Mouse (Mus musculus): Measurements from ENCODE around the gene Emilin3. TPM values are rescaled to one million over a fixed set of nuclear protein-coding genes. Genes with fewer than 3 reads are reported as not detected.

Gene Emilin3
- total RNA-seq, 1 experiment: 2.8 TPM

DNA sequence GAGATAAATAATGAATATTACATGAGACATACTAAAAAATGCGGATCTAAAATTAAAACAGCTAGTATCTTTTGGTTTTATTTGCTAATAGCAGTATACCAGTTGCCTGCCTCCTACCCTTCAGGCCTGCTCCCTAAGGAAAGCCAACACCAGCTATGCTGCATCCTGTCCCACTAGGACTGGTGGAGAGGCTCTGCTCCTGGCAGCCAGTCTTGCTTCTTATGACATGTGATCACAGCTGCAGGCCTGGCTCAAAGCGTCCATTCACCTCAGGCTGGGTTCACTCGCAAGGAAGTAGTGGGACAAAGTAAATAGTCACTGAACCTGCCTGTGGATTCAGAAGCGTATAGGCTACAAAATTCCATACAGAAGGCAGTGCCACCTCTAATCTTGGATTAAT is 28.2 kb downstream of the Emilin3 start:
- no peak overlapping the region for H3K9ac ChIP-seq (ENCODE audit: insufficient read depth, low read depth, low read length, poor library complexity, severe bottlenecking)
- in situ Hi-C loops (cut with MboI; ENCODE audit: low sequenced_read_pairs in 2 of 2, unreplicated experiment in 2 of 2): loop anchor here (10.0 to 25.0 kb wide), 2 partner anchors 289 to 472 kb away; no protein-coding TSS in a partner anchor
- no peaks in the 10 kb centered on the region for H3K9me3 ChIP-seq (ENCODE audit: control insufficient read depth, insufficient read depth, low read depth, low read length)
- 0 out of 4 replicates have a peak, but pooled peaks cover 0 to 1% of the 10 kb centered on the region in 2 experiments for H3K4me1 ChIP-seq (ENCODE audit: control insufficient read depth in 2 of 2, insufficient read depth in 2 of 2, low read length in 2 of 2, poor library complexity in 1 of 2)
- no peaks in the 10 kb centered on the region for H3K36me3 ChIP-seq (ENCODE audit: control insufficient read depth, insufficient read depth, low read length, poor library complexity, severe bottlenecking)
- TF ChIP-seq MAFK (IDR thresholded peaks at IDR 0.05; ENCODE audit: insufficient read depth, low read depth, low read length) (no peak), HCFC1 (IDR thresholded peaks at IDR 0.05; ENCODE audit: borderline replicate concordance, insufficient read depth, low read length) (no peak), ZC3H11A (IDR thresholded peaks at IDR 0.05; ENCODE audit: borderline replicate concordance, low read depth, low read length) (no peak), CHD2 (IDR thresholded peaks at IDR 0.05; ENCODE audit: low read depth, low read length) (no peak), ZNF384 (IDR thresholded peaks at IDR 0.05; ENCODE audit: low read depth, low read length) (no peak)
- no peak overlapping the region for H3K27ac ChIP-seq (ENCODE audit: insufficient read depth, low read depth, low read length, poor library complexity, severe bottlenecking)
- no peak for DNase-seq (ENCODE audit: low read depth, low spot score)
- H3K4me3 ChIP-seq (ENCODE audit: insufficient read depth in 1 of 2, low read depth in 1 of 2, low read length in 2 of 2, poor library complexity in 1 of 2, severe bottlenecking in 1 of 2): no peak overlapping the region

DNA sequence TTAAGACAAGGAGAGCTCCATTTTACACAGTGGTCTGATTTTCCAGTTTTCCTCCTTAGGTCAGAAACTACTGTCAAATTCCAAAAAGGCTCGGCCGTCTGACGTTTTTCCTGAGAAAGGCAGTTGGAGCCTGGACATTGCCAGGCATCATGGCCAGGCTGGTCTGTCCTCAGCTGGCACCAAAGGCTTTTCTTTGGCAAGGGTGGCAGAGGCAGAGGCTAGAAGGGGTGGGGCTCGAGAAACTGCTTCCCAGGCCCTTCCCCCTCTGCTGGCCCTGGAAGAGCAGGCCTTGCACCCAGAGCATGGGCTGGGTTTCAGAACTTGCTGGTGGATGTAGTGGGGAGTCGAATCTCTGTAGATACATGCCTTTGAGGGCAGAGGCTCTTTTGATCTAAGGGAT is 29.7 kb downstream of the Emilin3 start:
- H3K9me3 ChIP-seq (ENCODE audit: control insufficient read depth, insufficient read depth, low read depth, low read length): no peaks in the 10 kb centered on the region
- no peaks in the 10 kb centered on the region for H3K36me3 ChIP-seq (ENCODE audit: control insufficient read depth, insufficient read depth, low read length, poor library complexity, severe bottlenecking)
- no peak overlapping the region for H3K27ac ChIP-seq (ENCODE audit: insufficient read depth, low read depth, low read length, poor library complexity, severe bottlenecking)
- in situ Hi-C loops (cut with MboI; ENCODE audit: low sequenced_read_pairs in 2 of 2, unreplicated experiment in 2 of 2): loop anchor here (10.0 to 25.0 kb wide), 2 partner anchors 288 to 470 kb away; no protein-coding TSS in a partner anchor
- H3K4me3 ChIP-seq (ENCODE audit: insufficient read depth in 1 of 2, low read depth in 1 of 2, low read length in 2 of 2, poor library complexity in 1 of 2, severe bottlenecking in 1 of 2): no peak overlapping the region
- H3K9ac ChIP-seq (ENCODE audit: insufficient read depth, low read depth, low read length, poor library complexity, severe bottlenecking): no peak overlapping the region
- H3K4me1 ChIP-seq (ENCODE audit: control insufficient read depth in 2 of 2, insufficient read depth in 2 of 2, low read length in 2 of 2, poor library complexity in 1 of 2): 0 out of 4 replicates have a peak, but pooled peaks cover 0 to 1% of the 10 kb centered on the region in 2 experiments
- no peak for DNase-seq (ENCODE audit: low read depth, low spot score)
- TF ChIP-seq ZNF384 (IDR thresholded peaks at IDR 0.05; ENCODE audit: low read depth, low read length): no peak
- no peak for TF ChIP-seq MAFK (IDR thresholded peaks at IDR 0.05; ENCODE audit: insufficient read depth, low read depth, low read length)
- TF ChIP-seq CHD2 (IDR thresholded peaks at IDR 0.05; ENCODE audit: low read depth, low read length): no peak
- TF ChIP-seq ZC3H11A (IDR thresholded peaks at IDR 0.05; ENCODE audit: borderline replicate concordance, low read depth, low read length): no peak
- no peak for TF ChIP-seq HCFC1 (IDR thresholded peaks at IDR 0.05; ENCODE audit: borderline replicate concordance, insufficient read depth, low read length)

DNA sequence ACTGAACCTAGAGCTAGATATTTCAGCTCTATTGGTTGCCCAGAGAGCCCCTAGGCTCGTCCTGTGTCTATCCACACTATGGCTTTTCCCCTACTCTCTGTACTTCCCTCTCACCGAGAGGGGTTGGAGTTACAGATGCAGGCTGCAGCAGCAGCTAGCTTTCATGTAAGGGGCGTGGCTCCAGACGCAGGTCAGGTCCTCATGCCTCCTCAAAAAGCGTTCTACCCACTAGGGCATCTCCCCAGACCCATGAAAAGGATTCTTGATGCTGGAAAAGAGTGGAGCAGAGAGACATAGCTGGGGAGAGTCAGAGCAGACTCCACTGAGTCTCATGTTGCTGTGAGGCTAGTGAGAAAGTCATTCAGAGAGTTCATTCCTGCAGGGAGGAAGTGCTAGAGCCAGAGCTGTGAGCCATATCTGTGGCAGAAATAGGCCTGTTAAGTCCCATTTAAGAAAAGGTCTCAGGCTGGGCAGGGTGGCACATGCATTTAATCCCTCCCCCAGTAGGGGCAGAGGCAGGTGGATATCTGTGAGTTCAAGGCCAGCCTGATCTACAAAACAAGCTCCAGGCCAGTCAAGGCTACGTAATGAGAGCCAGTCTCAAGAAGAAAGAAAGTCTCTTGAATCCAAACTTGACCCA is 30.5 kb downstream of the Emilin3 start:
- Histone ChIP-seq H3K9ac (ENCODE audit: insufficient read depth, low read depth, low read length, poor library complexity, severe bottlenecking) (no peak overlapping the region), H3K4me3 (ENCODE audit: insufficient read depth in 1 of 2, low read depth in 1 of 2, low read length in 2 of 2, poor library complexity in 1 of 2, severe bottlenecking in 1 of 2) (no peak overlapping the region), H3K9me3 (ENCODE audit: control insufficient read depth, insufficient read depth, low read depth, low read length) (no peaks in the 10 kb centered on the region), H3K27ac (ENCODE audit: insufficient read depth, low read depth, low read length, poor library complexity, severe bottlenecking) (no peak overlapping the region), H3K4me1 (ENCODE audit: control insufficient read depth in 2 of 2, insufficient read depth in 2 of 2, low read length in 2 of 2, poor library complexity in 1 of 2) (0 out of 4 replicates have a peak, but pooled peaks cover 0 to 1% of the 10 kb centered on the region in 2 experiments), H3K36me3 (ENCODE audit: control insufficient read depth, insufficient read depth, low read length, poor library complexity, severe bottlenecking) (no peaks in the 10 kb centered on the region)
- in situ Hi-C loops (cut with MboI; ENCODE audit: low sequenced_read_pairs in 2 of 2, unreplicated experiment in 2 of 2): loop anchor here (10.0 to 25.0 kb wide), 2 partner anchors 287 to 469 kb away; no protein-coding TSS in a partner anchor
- DNase-seq (ENCODE audit: low read depth, low spot score): no peak
- TF ChIP-seq ZNF384 (IDR thresholded peaks at IDR 0.05; ENCODE audit: low read depth, low read length) (no peak), ZC3H11A (IDR thresholded peaks at IDR 0.05; ENCODE audit: borderline replicate concordance, low read depth, low read length) (no peak), HCFC1 (IDR thresholded peaks at IDR 0.05; ENCODE audit: borderline replicate concordance, insufficient read depth, low read length) (no peak), MAFK (IDR thresholded peaks at IDR 0.05; ENCODE audit: insufficient read depth, low read depth, low read length) (no peak), CHD2 (IDR thresholded peaks at IDR 0.05; ENCODE audit: low read depth, low read length) (no peak)

DNA sequence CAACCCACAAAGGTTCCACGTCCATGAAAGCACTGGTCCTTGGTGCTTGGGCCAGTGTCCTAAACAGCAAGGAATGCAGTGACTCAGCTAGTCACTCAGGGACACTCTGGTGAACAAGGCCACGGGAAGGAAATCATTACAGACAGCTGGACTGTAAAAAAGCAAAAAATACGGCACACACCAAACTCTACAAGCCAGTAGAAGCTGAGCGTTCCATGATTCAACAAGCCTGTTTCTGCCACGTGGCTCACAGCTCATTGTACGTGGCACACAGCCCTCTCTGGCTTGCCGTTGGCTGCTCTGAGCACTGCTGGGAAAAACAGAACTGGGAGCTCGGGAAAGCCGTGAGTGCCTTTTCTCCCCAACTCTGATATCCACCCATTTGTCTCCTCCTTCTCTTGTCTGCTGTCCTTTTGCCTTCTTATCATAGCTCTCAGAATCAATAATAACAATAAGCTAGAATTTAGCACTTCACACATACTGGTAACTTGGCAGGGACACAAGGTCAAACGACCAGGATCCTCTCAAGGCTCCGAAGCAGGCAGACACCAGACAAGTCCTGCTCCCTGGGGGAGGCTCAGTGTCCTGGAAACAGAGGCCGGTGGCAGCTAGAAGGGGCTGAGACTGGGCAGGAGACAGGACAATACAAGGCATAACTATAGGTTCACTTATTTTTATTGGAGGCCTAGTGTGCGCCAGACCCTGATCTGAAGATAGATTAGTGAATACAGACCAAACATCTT is 31.5 kb downstream of the Emilin3 start, which contains the start of gene Lpin3:
Gene Lpin3 (plus strand): TSS at position 218 of the 743 bp plus-strand sequence.
- in situ Hi-C loops (cut with MboI; ENCODE audit: low sequenced_read_pairs in 2 of 2, unreplicated experiment in 2 of 2): loop anchor here (10.0 to 25.0 kb wide), 2 partner anchors 286 to 468 kb away; no protein-coding TSS in a partner anchor
- TF ChIP-seq CHD2 (IDR thresholded peaks at IDR 0.05; ENCODE audit: low read depth, low read length): no peak
- no peak for TF ChIP-seq ZNF384 (IDR thresholded peaks at IDR 0.05; ENCODE audit: low read depth, low read length)
- no peak for TF ChIP-seq HCFC1 (IDR thresholded peaks at IDR 0.05; ENCODE audit: borderline replicate concordance, insufficient read depth, low read length)
- TF ChIP-seq ZC3H11A (IDR thresholded peaks at IDR 0.05; ENCODE audit: borderline replicate concordance, low read depth, low read length): no peak
- TF ChIP-seq MAFK (IDR thresholded peaks at IDR 0.05; ENCODE audit: insufficient read depth, low read depth, low read length): no peak
- H3K4me1 ChIP-seq (ENCODE audit: control insufficient read depth in 2 of 2, insufficient read depth in 2 of 2, low read length in 2 of 2, poor library complexity in 1 of 2): 0 out of 4 replicates have a peak, but pooled peaks cover 0 to 1% of the 10 kb centered on the region in 2 experiments
- no peaks in the 10 kb centered on the region for H3K36me3 ChIP-seq (ENCODE audit: control insufficient read depth, insufficient read depth, low read length, poor library complexity, severe bottlenecking)
- no peak within 1 kb of the TSS for H3K4me3 ChIP-seq (ENCODE audit: insufficient read depth in 1 of 2, low read depth in 1 of 2, low read length in 2 of 2, poor library complexity in 1 of 2, severe bottlenecking in 1 of 2)
- no peak within 1 kb of the TSS for H3K27ac ChIP-seq (ENCODE audit: insufficient read depth, low read depth, low read length, poor library complexity, severe bottlenecking)
- H3K9ac ChIP-seq (ENCODE audit: insufficient read depth, low read depth, low read length, poor library complexity, severe bottlenecking): no peak within 1 kb of the TSS
- DNase-seq (ENCODE audit: low read depth, low spot score): no peak
- no peaks in the 10 kb centered on the region for H3K9me3 ChIP-seq (ENCODE audit: control insufficient read depth, insufficient read depth, low read depth, low read length)
